Mouse (Mus musculus): ENCODE data around the gene Atl3. TPM values are rescaled to one million over a fixed set of nuclear protein-coding genes. Genes with fewer than 3 reads are reported as not detected.
A peak's percentile ranks its signal among the peaks of the same experiment; 100 is the strongest.

Atl3 gene
- total RNA-seq, 2 experiments from 2014 or later, result 49.0 to 50.2 TPM

DNA sequence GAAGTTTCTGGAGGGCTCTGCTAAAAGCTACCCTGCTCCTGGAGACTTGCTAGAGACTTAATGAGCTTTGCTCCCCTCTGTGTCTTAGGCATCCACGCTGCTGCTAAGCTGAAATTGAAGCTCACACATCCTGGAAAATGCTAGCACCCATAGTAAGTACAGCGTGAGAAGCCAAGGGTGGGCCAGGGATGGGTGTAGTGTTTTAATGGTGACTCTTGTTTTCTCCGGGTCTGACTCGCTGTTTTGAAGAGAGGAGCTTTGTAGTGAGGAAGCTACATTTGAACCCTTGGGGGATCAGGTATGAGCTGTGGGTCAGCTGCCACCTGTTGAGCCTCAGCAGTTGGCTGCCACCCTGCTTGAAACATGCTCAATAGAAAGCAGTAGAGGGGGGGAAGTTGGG, 64.0 kb downstream of the Atl3 start:
- 0 out of 2 replicates have a peak, but pooled peaks have one; percentile 18 for ATAC-seq (replicated peaks; ENCODE audit: poor library complexity, severe bottlenecking)

DNA sequence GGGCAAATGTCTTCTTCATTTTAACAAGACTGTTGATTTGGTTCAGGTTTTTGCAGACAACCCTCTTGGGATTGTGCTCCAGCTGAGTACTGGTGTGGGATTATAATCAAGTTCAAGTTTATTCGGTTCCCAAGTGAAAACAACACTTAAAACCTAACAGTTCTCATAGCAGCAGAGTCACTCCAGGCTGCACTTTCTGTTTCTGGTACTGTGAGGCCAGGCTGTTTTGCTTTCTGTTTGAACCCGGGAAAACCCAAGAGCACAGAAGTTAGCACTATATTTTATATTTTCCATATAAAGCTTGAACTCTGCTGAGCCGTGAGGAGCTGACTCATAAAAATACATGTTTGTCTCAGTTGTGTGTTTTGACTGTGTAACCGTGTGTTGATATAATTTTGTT, 64.8 kb downstream of the Atl3 start:
- no peak for ATAC-seq (replicated peaks; ENCODE audit: poor library complexity, severe bottlenecking)

GRCm38 (mm10) chr19:7559986-7560385, 66.1 kb downstream of the Atl3 start:
- no peak for ATAC-seq (replicated peaks; ENCODE audit: poor library complexity, severe bottlenecking)

GRCm38 (mm10) chr19:7561456-7561855, 67.6 kb downstream of the Atl3 start:
- ATAC-seq (replicated peaks; ENCODE audit: poor library complexity, severe bottlenecking), result no peak

GRCm38 (mm10) chr19:7562601-7563129, 68.8 kb downstream of the Atl3 start:
- no peak for ATAC-seq (replicated peaks; ENCODE audit: poor library complexity, severe bottlenecking)

DNA sequence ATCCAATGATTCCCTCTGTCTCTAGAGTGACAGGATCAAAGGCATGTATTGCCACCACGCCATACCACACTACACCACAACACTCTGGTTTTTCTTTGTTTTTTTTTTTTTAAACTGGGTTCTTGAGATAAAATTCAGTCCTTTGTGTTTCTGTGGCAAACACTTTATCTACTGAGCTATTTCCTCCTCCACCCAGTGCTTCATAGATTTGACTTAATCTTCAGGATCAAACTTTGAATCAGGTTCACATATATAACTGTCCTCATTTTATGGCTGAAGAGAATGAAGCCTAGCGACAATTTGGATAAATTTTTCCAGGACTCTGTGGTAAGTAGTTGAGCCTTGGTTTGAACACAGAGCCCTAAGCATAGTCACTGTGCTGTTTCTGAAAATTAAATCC, 69.8 kb downstream of the Atl3 start:
- ATAC-seq (replicated peaks; ENCODE audit: poor library complexity, severe bottlenecking), result no peak

DNA sequence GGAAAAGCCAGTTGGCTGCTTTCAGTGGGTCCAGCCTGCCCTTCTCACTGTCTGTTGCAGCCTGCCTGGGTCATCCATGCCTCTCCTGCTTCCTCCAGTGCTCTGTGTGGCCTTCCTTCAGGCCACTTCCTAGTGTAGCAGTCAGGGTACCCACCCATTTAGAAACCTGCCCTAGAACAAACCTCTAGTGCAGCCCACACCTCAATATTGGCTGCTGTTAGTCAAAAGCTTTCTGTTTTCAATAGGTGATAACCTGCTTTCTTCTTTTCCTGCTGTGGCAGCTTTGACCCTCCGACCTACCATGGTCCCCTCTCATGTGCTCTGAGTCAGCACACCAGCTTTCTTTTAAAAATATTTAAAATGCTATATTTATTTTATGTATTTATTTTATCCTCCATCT, 70.6 kb downstream of the Atl3 start:
- ATAC-seq (replicated peaks; ENCODE audit: poor library complexity, severe bottlenecking), result no peak

GRCm38 (mm10) chr19:7566826-7567225, 73.0 kb downstream of the Atl3 start:
- no peak for ATAC-seq (replicated peaks; ENCODE audit: poor library complexity, severe bottlenecking)

DNA sequence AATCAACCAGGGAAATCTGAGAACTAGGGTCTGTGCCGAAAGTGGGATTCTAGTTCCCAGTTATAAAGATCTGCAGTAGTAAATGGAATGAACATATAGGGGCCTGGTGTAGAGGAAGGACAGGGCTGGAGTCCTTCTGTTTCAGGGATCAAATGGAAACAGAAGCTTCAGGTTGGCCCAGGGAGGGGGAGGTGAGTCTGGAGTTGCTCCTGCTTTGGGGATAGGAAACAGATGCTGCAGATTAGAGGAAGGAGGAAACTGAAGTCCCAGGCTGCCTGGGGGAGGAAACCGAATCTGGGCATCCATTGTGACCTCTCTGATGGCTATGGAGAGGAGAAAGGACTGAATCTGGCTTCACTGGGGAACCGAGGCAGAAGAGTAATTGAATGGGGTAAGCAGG, 74.5 kb downstream of the Atl3 start:
- no peak for ATAC-seq (replicated peaks; ENCODE audit: poor library complexity, severe bottlenecking)

DNA sequence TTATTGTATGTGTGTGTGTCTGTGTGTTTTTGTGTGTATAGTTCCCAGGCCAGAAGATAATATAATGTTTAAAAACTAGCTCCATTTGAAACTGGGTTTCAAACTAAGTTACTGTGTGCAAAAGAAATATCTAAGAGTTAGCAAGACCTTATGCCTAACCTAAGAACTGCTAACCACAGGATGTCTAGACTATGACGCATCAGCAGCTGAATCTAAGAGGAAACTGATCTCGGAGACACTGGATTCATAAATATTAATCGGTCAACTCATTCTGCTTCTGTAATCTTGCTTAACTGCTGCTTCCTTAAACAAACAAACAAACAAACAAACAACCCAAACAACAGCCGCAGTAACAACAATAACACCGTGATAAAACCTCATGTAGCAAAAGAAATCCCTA, 75.8 kb downstream of the Atl3 start:
- ATAC-seq (replicated peaks; ENCODE audit: poor library complexity, severe bottlenecking), result no peak

DNA sequence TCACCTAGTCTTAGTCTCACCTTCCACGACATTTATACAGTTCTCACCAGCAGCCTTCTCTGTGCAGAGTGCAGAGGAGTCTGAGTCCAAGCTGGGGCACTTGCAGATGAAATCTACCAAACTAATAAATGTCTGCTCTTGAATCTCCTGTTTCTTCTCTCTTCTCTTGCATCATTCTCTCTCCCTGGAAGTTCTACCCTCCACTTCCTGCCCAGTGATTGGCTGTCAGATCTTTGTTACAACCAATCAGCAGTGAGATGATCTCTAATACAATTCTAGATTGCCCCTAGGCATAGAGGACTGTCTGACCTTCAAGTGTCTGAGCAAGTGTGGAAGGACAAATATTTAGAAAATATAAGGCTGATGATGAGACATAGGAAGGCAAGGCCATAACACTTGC, 82.3 kb downstream of the Atl3 start:
- no peak for ATAC-seq (replicated peaks; ENCODE audit: poor library complexity, severe bottlenecking)

DNA sequence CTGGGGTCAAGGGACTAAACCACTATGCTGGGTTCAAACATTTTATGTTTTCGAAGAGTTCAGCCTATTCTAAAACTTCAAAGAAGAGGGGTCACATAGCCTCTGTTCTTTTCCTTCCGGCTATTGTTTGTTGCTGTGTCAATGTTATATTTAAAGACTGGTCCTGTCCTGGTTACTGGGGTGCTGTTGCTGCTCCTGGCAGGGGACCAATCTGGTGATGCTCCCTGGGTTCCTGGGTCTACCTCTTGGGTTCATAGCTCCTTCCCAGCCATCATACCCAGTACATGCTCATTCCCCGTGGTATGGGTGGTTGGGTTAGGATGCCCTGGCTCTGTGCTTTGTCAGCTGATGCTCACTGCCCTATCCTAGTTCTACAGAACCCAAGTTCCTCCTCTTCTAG, 83.9 kb downstream of the Atl3 start:
- ATAC-seq (replicated peaks; ENCODE audit: poor library complexity, severe bottlenecking), result no peak

DNA sequence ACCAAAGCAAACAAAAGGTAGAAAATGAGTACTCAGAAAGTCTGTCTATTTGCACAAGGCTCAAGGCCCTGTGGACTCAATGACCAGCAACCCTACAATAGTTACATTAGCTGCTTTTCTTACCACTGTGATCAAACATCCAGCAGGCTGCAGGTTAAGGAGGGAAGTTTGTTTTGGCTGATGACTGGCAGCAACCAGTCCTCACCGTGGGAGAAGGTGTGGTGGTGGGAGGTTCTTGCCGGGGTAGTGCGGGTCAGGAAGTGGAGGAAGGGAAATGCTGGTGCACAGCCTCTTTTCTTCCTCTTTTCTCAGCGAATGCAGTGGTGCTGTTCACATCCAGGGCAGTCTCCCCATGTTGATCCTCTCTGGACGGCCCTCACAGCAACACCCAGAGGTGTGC, 87.2 kb downstream of the Atl3 start:
- ATAC-seq (replicated peaks; ENCODE audit: poor library complexity, severe bottlenecking), result peak; percentile 69

- no peak for ATAC-seq (replicated peaks; ENCODE audit: poor library complexity, severe bottlenecking)
Measured at GRCm38 (mm10) chr19:7583101-7583500, 89.3 kb downstream of the Atl3 start.

DNA sequence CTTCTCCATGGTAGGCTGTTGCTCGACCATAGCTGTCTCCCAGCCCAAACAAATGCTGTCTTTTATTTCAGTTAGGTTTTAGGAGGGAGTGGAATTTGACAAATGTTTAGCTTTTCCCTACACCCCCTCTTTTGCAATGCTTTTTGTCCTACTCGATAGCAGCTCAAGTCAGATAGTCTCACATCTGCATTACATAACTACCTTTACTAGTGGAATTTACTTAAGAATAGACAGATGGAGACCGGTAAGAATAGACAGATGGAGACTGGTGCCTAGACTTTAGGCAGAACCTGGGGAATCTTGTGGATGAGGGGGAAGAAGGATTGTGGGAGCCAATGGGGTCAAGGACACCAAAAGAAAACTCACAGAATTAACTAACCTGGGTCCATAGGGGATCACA, 89.8 kb downstream of the Atl3 start:
- no peak for ATAC-seq (replicated peaks; ENCODE audit: poor library complexity, severe bottlenecking)

GRCm38 (mm10) chr19:7585279-7585678, 91.4 kb downstream of the Atl3 start:
- no peak for ATAC-seq (replicated peaks; ENCODE audit: poor library complexity, severe bottlenecking)

GRCm38 (mm10) chr19:7585764-7586163, 91.9 kb downstream of the Atl3 start:
- ATAC-seq (replicated peaks; ENCODE audit: poor library complexity, severe bottlenecking), result no peak

Other genes starting within 250 kb of the Atl3 start
- gene Rcor2, start 226.7 kb upstream of the Atl3 start, total RNA-seq (2014; fragmentation: Nextera tagmentation), result 3.1 and 6.9 TPM in 2 replicates
- gene Rcor2, start 226.7 kb upstream of the Atl3 start, total RNA-seq (2017), result 3.4 and 5.2 TPM in 2 replicates
- gene Mark2, start 152.2 kb upstream of the Atl3 start, total RNA-seq (2014; fragmentation: Nextera tagmentation), result 48.7 and 85.8 TPM in 2 replicates
- gene Mark2, start 152.2 kb upstream of the Atl3 start, total RNA-seq (2017), result 17.8 and 21.2 TPM in 2 replicates
- gene Spindoc, start 111.0 kb upstream of the Atl3 start, total RNA-seq (2014; fragmentation: Nextera tagmentation), result 19.2 and 19.8 TPM in 2 replicates
- gene Spindoc, start 111.0 kb upstream of the Atl3 start, total RNA-seq (2017), result 4.7 and 4.9 TPM in 2 replicates
- 1.5 and 3.1 TPM in 2 replicates for gene 2700081O15Rik, start 76.4 kb upstream of the Atl3 start, total RNA-seq (2014; fragmentation: Nextera tagmentation)
- 1.2 and 1.6 TPM in 2 replicates for gene 2700081O15Rik, start 76.4 kb upstream of the Atl3 start, total RNA-seq (2017)
- gene Rtn3, start 10.8 kb upstream of the Atl3 start, total RNA-seq (2014; fragmentation: Nextera tagmentation), result 166 and 193 TPM in 2 replicates
- 80.4 and 94.7 TPM in 2 replicates for gene Rtn3, start 10.8 kb upstream of the Atl3 start, total RNA-seq (2017)
- 5.9 and 6.4 TPM in 2 replicates for gene Pla2g16, start 63.4 kb downstream of the Atl3 start, total RNA-seq (2014; fragmentation: Nextera tagmentation)
- gene Pla2g16, start 63.4 kb downstream of the Atl3 start, total RNA-seq (2017), result 8.4 and 9.1 TPM in 2 replicates
- gene Lgals12, start 113.2 kb downstream of the Atl3 start, total RNA-seq (2014; fragmentation: Nextera tagmentation), result not detected in 2 replicates
- gene Lgals12, start 113.2 kb downstream of the Atl3 start, total RNA-seq (2017), result not detected in 2 replicates
- gene Hrasls5, start 118.5 kb downstream of the Atl3 start, total RNA-seq (2014; fragmentation: Nextera tagmentation), result not detected in 2 replicates
- not detected in 2 replicates for gene Hrasls5, start 118.5 kb downstream of the Atl3 start, total RNA-seq (2017)
- gene Slc22a19, start 217.3 kb downstream of the Atl3 start, total RNA-seq (2014; fragmentation: Nextera tagmentation), result not detected in 2 replicates
- gene Slc22a19, start 217.3 kb downstream of the Atl3 start, total RNA-seq (2017), result not detected in 2 replicates